Mouse (Mus musculus) thymus, adult 2 months (tissue): Measurements from ENCODE around the gene Prtn3. TPM values are rescaled to one million over a fixed set of nuclear protein-coding genes. Genes with fewer than 3 reads are reported as not detected.

Experiments used
- DNase-seq: peaks from one replicate; pipeline ENCODE4 v3.0.0; 2021
- H3K27ac ChIP-seq: fragments of 200-500 bp; 2 replicates; pipeline ENCODE4 v1.5.1; 2012; ENCODE audit warnings: low read length, control low read depth; ENCODE audit not compliant: control insufficient read depth, insufficient read depth
- H3K27me3 ChIP-seq: fragments of 200-500 bp; 2 replicates; pipeline ENCODE4 v1.6.1; 2012; ENCODE audit warnings: mild to moderate bottlenecking, low read length, moderate library complexity, mixed read lengths; ENCODE audit not compliant: control insufficient read depth, insufficient read depth
- H3K36me3 ChIP-seq: fragments of 200-500 bp; 2 replicates; pipeline ENCODE4 v1.6.1; 2012; ENCODE audit warnings: mild to moderate bottlenecking, low read length, moderate library complexity; ENCODE audit not compliant: control insufficient read depth, insufficient read depth
- H3K4me1 ChIP-seq: fragments of 200-500 bp; replicated peaks from 2 replicates; pipeline ENCODE4 v1.6.1; 2012; ENCODE audit warnings: low read length; ENCODE audit not compliant: control insufficient read depth, insufficient read depth
- H3K4me3 ChIP-seq: fragments of 200-500 bp; 2 replicates; pipeline ENCODE4 v1.5.1; 2012; ENCODE audit warnings: mild to moderate bottlenecking, low read length, control low read depth, moderate library complexity; ENCODE audit not compliant: control insufficient read depth, insufficient read depth
- CTCF ChIP-seq: fragments of 200-500 bp; IDR thresholded peaks from 2 replicates; pipeline ENCODE4 v1.5.1; 2012; ENCODE audit warnings: mild to moderate bottlenecking, control low read depth, low read length, moderate library complexity, borderline replicate concordance; ENCODE audit not compliant: control insufficient read depth, poor library complexity, insufficient read depth; ENCODE audit errors: extremely low read depth
- POLR2A ChIP-seq: fragments of 200-500 bp; IDR thresholded peaks from 2 replicates; pipeline ENCODE4 v1.6.1; 2012; ENCODE audit warnings: mild to moderate bottlenecking, low read length, control low read depth, moderate library complexity; ENCODE audit not compliant: control insufficient read depth, poor library complexity, insufficient read depth; ENCODE audit errors: extremely low read depth
- WGBS: fragments of 180-500 bp; shearing (Covaris S2); methylation state at CpG from one replicate; pipeline ENCODE4 v1.1.7; 2018; 5-methylcytosine and 5-hydroxymethylcytosine counted together
- polyA plus RNA-seq: library from polyadenylated mRNA; depleted of rRNA; stranded (reverse); fragments of >200 nt; gene quantifications from 2 replicates; pipeline ENCODE4 v1.2.3, GENCODE M21; 2012; rRNA removed

The Prtn3 gene
- 5.3 and 9.2 TPM in 2 replicates for polyA plus RNA-seq

GRCm38 (mm10) chr10:79874290-79874862, at the start of gene Prtn3, which contains the start of gene Plppr3:
Gene Prtn3 (plus strand): TSS chr10:79874476.
Gene Plppr3 (minus strand): TSS chr10:79874634.
- WGBS = 2% methylated on average over 56 of the region's 57 CpGs
- TF ChIP-seq POLR2A (no peak), CTCF (no peak)
- Histone ChIP-seq H3K36me3 (no peaks in the 10 kb centered on the region), H3K27ac (no peak within 1 kb of the TSS), H3K27me3 (peaks cover 8% of the 10 kb centered on the region; the same call in 1 of the 2 replicates), H3K4me3 (peak within 1 kb of the TSS; percentile 37), H3K4me1 (peaks cover 28% of the 10 kb centered on the region)
- DNase-seq = no peak

GRCm38 (mm10) chr10:79831583-79831982, 42.7 kb upstream of the Prtn3 start:
- WGBS = 37% methylated on average over 3 of the region's 3 CpGs
- Histone ChIP-seq H3K27me3 (no peaks in the 10 kb centered on the region), H3K4me3 (no peak overlapping the region), H3K27ac (no peak overlapping the region), H3K4me1 (peaks cover 25% of the 10 kb centered on the region), H3K36me3 (no peaks in the 10 kb centered on the region)
- no peak for TF ChIP-seq CTCF
- no peak for TF ChIP-seq POLR2A
- no peak for DNase-seq

- no peak overlapping the region for H3K4me3 ChIP-seq
- H3K27me3 ChIP-seq = no peaks in the 10 kb centered on the region
- peaks cover 25% of the 10 kb centered on the region for H3K4me1 ChIP-seq
- peak; percentile 37 for DNase-seq
- no peaks in the 10 kb centered on the region for H3K36me3 ChIP-seq
- H3K27ac ChIP-seq = no peak overlapping the region
- no peak for TF ChIP-seq POLR2A
- TF ChIP-seq CTCF = no peak
- WGBS = 11% methylated on average over 7 of the region's 7 CpGs
These were observed 42.1 kb upstream of the Prtn3 start for GRCm38 (mm10) chr10:79832026-79832785.

GRCm38 (mm10) chr10:79832786-79833181, 41.5 kb upstream of the Prtn3 start:
- Histone ChIP-seq H3K4me3 (no peak overlapping the region), H3K36me3 (no peaks in the 10 kb centered on the region), H3K27me3 (no peaks in the 10 kb centered on the region), H3K4me1 (peaks cover 25% of the 10 kb centered on the region), H3K27ac (no peak overlapping the region)
- WGBS = 35% methylated on average over 9 of the region's 9 CpGs
- no peak for TF ChIP-seq CTCF
- TF ChIP-seq POLR2A = no peak
- no peak for DNase-seq

GRCm38 (mm10) chr10:79834769-79835398, 39.4 kb upstream of the Prtn3 start:
- no peak for TF ChIP-seq POLR2A
- TF ChIP-seq CTCF = peak; percentile 96
- peak; percentile 83 for DNase-seq
- Histone ChIP-seq H3K27ac (no peak overlapping the region), H3K27me3 (no peaks in the 10 kb centered on the region), H3K36me3 (no peaks in the 10 kb centered on the region), H3K4me1 (peaks cover 25% of the 10 kb centered on the region), H3K4me3 (no peak overlapping the region)
- WGBS = 34% methylated on average over 9 of the region's 9 CpGs

- no peak for TF ChIP-seq CTCF
- no peak for TF ChIP-seq POLR2A
- Histone ChIP-seq H3K36me3 (no peaks in the 10 kb centered on the region), H3K4me3 (no peak overlapping the region), H3K27me3 (no peaks in the 10 kb centered on the region), H3K27ac (no peak overlapping the region), H3K4me1 (peaks cover 31% of the 10 kb centered on the region)
- 99% methylated on average over 3 of the region's 3 CpGs for whole genome bisulfite sequencing
- no peak for DNase-seq
These were observed 37.4 kb upstream of the Prtn3 start for GRCm38 (mm10) chr10:79836918-79837317.
